Mouse (Mus musculus) olfactory bulb, adult 2 months (tissue): ENCODE results near the gene Pou3f3. TPM values are rescaled to one million over a fixed set of nuclear protein-coding genes. Genes with fewer than 3 reads are reported as not detected.
A peak's percentile ranks its signal among the peaks of the same experiment; 100 is the strongest.

ENCODE experiments used
- H3K27ac ChIP-seq: fragments of 200-500 bp; 2 replicates; pipeline ENCODE4 v1.5.1; 2012; ENCODE audit warnings: low read depth, low read length; ENCODE audit not compliant: insufficient read depth
- H3K4me1 ChIP-seq: fragments of 200-500 bp; 2 replicates; pipeline ENCODE4 v1.6.1; 2012; ENCODE audit warnings: low read length; ENCODE audit not compliant: control insufficient read depth, insufficient read depth
- H3K4me3 ChIP-seq: fragments of 200-500 bp; 2 replicates; pipeline ENCODE4 v1.5.1; 2012; ENCODE audit warnings: mild to moderate bottlenecking, low read depth, low read length, moderate library complexity; ENCODE audit not compliant: insufficient read depth
- CTCF ChIP-seq: fragments of 200-500 bp; IDR thresholded peaks from 2 replicates; pipeline ENCODE4 v1.5.1; 2012; ENCODE audit warnings: low read depth, mild to moderate bottlenecking, low read length, moderate library complexity; ENCODE audit not compliant: insufficient read depth
- POLR2A ChIP-seq: fragments of 200-500 bp; IDR thresholded peaks from 2 replicates; pipeline ENCODE4 v1.6.1; 2012; ENCODE audit warnings: mild to moderate bottlenecking, low read depth, low read length, moderate library complexity; ENCODE audit not compliant: insufficient read depth
- WGBS: fragments of 180-500 bp; shearing (Covaris S2); methylation state at CpG from one replicate; pipeline ENCODE4 v1.1.7; 2018; 5-methylcytosine and 5-hydroxymethylcytosine counted together
- polyA plus RNA-seq: library from polyadenylated mRNA; stranded (reverse); fragments of >200 nt; gene quantifications from 2 replicates; pipeline ENCODE4 v1.2.4, GENCODE M21; 2012; ENCODE audit warnings: low replicate concordance; ENCODE audit not compliant: missing spikeins, insufficient read depth, insufficient read length

The Pou3f3 gene
- polyA plus RNA-seq, 1 experiment = not detected

DNA sequence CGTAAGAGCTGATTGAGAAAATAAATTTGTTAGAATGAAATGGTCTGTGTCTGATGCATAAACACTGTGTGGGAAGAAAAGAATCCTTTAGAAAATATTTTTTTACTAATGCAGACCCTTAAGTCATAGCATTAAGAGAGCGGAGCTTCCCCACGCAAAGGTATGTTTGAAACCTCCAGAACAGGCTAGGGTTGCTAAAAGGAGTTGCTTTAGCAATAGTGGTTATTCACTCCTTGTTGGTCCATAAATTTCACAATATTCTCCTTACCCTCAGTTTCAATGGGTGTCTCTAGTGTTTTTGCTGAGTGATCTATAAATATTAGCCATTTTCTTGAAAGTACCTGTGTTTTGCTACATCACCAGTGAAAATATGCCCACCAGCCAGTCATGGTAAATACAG lies 4.6 kb downstream of the Pou3f3 start:
- Histone ChIP-seq H3K4me1 (peaks cover 30% of the 10 kb centered on the region), H3K27ac (no peak overlapping the region), H3K4me3 (no peak overlapping the region)
- no peak for TF ChIP-seq CTCF
- TF ChIP-seq POLR2A = no peak
- 77% methylated on average over 3 of the region's 3 CpGs for WGBS

DNA sequence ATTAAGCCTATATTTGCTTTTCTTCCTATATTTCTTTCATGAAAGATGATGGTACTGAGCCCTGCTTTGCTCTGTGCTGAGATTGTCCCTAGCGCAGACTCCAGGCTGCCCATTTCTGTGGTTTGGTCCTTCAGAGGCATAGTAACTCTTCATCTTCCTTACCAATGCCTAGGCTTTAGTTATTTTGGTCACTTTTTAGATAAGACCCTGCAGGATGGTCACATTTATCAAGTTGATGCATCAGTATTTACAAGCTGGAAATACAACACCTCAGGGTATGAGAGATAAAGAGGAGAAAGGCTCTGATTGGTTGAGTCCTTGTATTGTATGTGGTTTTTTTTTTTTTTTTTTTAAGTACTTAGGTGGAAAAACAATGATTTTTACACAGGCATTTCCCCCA lies 5.2 kb downstream of the Pou3f3 start:
- WGBS = 87% methylated on average over 1 of the region's 1 CpGs
- H3K4me1 ChIP-seq = peaks cover 26% of the 10 kb centered on the region
- TF ChIP-seq POLR2A (no peak), CTCF (no peak)
- no peak overlapping the region for H3K27ac ChIP-seq
- no peak overlapping the region for H3K4me3 ChIP-seq

DNA sequence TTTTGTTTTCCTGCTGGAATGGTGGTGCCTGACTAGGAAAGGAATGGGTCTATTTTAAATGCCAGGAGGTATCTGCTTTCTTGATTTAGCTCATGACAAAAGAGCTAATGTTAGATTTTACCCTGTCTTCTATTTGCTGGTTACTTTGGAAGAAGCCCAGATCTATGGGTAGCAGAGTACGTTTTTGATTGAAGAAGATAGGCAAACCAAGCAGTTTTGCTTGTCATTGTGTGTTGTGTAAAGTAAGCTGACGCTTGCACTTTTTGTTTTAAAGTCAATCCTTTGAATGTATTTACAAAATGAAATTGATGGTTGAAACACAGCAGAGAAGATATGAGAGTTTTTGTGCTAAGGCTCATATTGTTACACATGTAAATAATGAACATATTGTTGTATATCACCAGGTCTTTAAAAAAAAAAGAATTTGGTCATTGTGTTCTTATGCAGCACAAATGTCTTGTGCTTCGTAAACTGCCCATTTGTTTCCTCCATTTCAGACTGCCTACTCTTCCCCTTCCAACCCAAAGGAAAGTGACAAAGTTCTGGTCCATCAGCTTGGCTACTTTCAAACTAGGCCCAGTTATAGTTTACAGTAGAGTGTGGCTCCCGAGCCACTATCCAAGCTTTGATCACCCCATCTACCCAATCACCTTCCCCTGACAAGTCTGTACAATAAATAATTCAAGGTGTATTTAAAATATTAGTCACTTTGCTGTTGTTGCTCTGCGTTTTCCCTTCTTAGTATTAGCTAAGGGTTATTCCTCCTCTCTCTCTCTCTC lies 6.5 kb downstream of the Pou3f3 start:
- 67% methylated on average over 5 of the region's 5 CpGs for WGBS
- TF ChIP-seq CTCF = no peak
- no peak for TF ChIP-seq POLR2A
- Histone ChIP-seq H3K4me1 (peaks cover 19% of the 10 kb centered on the region), H3K4me3 (no peak overlapping the region), H3K27ac (no peak overlapping the region)

DNA sequence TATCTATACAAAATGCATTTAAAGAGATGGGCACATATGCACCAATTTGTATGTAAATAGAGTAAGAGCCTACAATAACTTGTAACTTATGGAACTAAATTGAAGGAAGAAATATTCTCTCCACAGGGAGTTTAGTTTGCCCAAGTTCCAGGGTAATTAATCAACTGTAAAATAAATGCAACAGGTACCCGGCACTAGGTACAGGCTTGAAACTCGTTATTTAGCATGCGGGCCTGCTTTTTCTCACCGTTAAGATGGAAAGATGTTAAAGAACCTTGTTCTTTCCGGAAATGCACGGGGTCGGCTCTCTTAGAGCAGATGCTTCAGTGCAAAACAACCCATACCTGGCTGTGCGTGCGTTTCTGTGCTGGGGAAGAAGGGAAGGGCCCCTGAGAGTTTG lies 7.4 kb downstream of the Pou3f3 start:
- Histone ChIP-seq H3K4me3 (no peak overlapping the region), H3K4me1 (peaks cover 16% of the 10 kb centered on the region), H3K27ac (no peak overlapping the region)
- TF ChIP-seq CTCF (no peak), POLR2A (no peak)
- 66% methylated on average over 9 of the region's 9 CpGs for whole genome bisulfite sequencing

DNA sequence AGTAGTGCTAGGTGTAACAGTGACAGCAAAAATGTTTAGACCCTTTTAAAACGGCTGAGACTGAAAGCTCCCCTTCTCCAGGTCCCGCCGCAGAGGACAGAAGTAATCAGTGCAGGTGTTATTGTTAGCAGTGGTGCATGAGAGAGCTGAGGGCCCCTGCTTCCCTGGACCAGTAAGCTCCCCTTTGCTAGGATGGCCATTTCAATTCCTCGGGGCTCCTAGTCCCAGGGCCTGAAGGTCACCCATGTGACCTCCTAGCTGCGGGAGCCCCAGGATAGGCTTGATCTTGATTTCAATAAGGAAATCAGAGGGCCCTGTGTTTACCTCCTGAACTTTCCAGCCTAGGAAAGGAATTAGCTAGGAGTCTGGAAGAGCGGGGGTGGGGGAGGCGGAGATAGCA lies 7.9 kb downstream of the Pou3f3 start:
- H3K4me3 ChIP-seq = no peak overlapping the region
- no peak overlapping the region for H3K27ac ChIP-seq
- TF ChIP-seq POLR2A (no peak), CTCF (no peak)
- H3K4me1 ChIP-seq = peaks cover 13% of the 10 kb centered on the region
- WGBS = 49% methylated on average over 7 of the region's 7 CpGs

DNA sequence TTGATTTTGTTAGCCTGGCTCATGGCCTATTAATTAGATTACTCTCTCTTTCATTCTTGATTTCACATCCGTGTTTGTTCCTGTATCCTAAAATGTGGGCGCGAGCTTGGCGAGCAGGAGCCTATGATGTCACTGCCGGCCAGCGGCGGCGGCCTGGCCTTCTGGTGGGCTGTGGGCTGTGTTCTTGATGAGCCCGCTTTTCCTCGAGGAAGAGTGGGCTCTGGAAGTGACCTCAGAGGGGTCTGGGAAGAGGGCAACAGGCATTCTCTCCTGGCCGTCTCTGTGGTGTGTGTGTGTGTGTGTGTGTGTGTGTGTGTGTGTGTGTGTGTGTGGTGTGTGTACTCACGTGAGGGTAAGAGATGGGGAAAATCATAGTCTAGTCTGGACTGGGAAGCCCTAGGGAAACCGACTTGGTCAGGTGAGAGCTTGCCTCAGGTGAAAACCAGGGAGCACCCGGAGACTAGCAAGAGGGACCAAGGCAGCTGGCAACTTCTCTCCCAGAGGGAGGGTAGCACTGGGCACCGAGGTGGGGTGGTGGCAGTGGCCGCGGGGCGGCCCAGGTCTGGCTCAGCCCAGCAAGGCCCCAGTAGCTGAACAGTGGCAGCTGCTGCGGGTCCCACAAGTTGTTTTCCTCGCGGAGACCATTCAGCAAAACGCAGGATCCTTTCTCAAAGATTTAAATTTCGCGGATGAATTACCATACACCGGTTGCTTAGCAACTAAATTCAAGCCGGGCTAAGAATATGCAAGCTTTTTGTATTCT lies 8.5 kb downstream of the Pou3f3 start:
- no peak overlapping the region for H3K27ac ChIP-seq
- 0 out of 2 replicates have a peak overlapping the region, but pooled peaks have one; percentile 3 for H3K4me3 ChIP-seq
- no peak for TF ChIP-seq POLR2A
- no peak for TF ChIP-seq CTCF
- H3K4me1 ChIP-seq = peaks cover 9% of the 10 kb centered on the region
- WGBS = 27% methylated on average over 26 of the region's 26 CpGs

DNA sequence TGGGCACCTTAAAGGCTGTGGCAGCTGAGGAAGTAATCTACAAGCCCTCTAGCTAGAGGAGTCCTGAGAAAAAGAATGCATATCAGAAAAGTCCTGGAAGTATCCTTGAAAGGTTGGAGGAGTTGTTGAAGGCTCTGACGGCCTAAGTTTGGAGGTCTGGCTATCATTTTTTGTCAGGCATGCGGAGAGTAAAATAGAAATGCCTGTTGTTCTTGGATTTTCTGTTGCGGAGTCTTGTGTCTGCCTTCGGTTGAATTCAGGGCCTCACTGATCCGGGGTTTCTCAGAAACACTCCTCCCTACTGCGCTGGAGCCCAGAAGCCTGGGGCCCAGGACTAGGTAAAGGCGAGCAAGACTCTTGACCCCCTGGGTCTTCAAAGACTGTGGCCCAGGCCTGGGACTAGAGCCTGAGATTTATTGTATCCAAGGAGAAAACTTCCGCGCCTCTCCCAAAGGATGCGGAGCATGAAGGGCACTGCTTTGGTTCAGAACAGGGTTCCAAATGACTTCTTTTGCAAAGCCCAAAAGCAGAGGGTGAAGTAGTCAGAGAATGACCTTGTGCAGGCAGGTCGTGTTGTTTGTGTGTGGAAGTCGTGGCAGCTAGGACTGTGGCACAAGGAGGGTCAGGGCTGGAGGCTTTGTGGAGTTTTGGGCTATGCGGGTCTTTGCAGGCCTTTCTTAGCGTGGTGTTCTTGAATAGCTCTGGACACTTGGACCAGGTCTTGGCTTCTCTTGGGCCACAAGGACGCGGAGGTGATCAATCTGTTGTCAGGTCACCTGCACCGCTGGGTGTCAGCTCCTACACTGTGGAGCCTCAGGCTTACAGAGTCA lies 9.6 kb downstream of the Pou3f3 start:
- TF ChIP-seq POLR2A (no peak), CTCF (no peak)

DNA sequence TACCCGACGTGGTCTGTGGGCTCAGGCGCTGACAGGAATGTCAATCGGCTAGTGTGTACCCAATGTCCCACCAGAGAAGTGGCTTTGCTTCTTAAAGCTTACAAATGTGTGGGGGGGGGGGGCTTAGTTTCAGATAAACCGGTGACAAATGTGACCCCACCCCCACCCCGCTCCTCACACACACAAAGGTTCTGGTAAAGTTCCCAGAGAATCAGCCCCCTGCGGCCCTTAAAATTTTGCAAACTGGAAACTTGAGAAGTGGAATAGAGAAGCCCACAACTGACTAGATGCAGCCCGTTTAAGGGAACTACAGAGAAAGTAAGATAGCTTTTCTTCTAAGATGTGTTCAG lies 10.2 kb downstream of the Pou3f3 start:
- H3K4me3 ChIP-seq = no peak overlapping the region
- peaks cover 9% of the 10 kb centered on the region for H3K4me1 ChIP-seq
- H3K27ac ChIP-seq = no peak overlapping the region
- no peak for TF ChIP-seq CTCF
- TF ChIP-seq POLR2A = no peak
- WGBS = 54% methylated on average over 8 of the region's 8 CpGs

More for the DNA sequence above, 9.6 kb downstream of the Pou3f3 start:
- H3K4me1 ChIP-seq = peaks cover 9% of the 10 kb centered on the region
- H3K27ac ChIP-seq = no peak overlapping the region
- WGBS = 70% methylated on average over 17 of the region's 17 CpGs
- H3K4me3 ChIP-seq = no peak overlapping the region

DNA sequence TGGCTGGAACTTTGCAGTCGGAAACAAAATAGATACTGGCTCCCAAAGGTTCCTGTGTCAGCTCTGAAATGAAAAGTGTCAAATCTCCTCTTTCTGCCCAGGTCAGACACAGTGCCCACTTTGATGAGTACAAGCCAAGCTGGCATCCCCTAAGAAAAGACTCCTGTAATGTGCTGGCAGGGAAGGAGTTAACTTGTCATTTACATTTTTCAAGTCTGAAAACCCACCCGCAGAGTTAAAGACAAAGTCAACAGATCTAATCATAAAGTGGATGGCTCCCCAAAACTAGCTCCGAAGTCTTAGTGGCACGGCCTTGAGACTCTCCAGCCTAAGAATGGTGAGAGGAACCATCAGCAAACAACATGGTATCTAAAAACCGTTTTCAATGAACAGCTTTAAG lies 11.6 kb downstream of the Pou3f3 start:
- TF ChIP-seq CTCF = no peak
- TF ChIP-seq POLR2A = no peak
- H3K4me3 ChIP-seq = no peak overlapping the region
- peaks cover 9% of the 10 kb centered on the region for H3K4me1 ChIP-seq
- 59% methylated on average over 5 of the region's 5 CpGs for WGBS
- no peak overlapping the region for H3K27ac ChIP-seq
